Mouse (Mus musculus): ENCODE results near the gene Bptf.
"Not testable (repeated sequence)": the region's sequence is repeated elsewhere in the genome, so short reads cannot be mapped to it uniquely, and the experiment has no call there.

Gene Bptf

GRCm38 (mm10) chr11:107117789-107118188 is 14.1 kb downstream of the Bptf start:
- DNase-seq (ENCODE audit: low read depth in 2 of 2, low spot score in 2 of 2), result no peak

GRCm38 (mm10) chr11:107113881-107114557 is 17.9 kb downstream of the Bptf start:
- DNase-seq (ENCODE audit: low read depth in 2 of 2, low spot score in 2 of 2), result no peak

DNA sequence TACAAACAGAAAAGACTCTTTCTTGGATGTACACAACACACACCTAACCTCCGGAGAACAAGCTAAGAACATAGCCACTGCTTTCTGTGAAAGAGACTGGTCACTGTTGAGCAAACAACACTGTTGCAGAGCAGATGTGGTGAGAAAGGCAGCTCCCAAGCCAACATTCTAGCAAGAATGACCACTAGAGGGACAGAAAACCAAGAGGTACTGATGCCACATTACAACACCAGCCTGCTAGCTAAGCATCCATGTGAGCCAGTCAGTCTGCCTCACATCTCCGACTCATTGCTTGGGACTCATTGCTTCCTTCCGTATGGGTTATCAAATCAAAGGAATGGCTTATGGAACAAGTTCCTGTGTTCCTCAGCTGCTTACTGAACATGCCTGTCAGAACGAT is 18.8 kb downstream of the Bptf start:
- no peak for DNase-seq (ENCODE audit: low read depth in 2 of 2, low spot score in 2 of 2)

GRCm38 (mm10) chr11:107109669-107110068 is 22.3 kb downstream of the Bptf start:
- no peak for DNase-seq (ENCODE audit: low read depth in 2 of 2, low spot score in 2 of 2)

DNA sequence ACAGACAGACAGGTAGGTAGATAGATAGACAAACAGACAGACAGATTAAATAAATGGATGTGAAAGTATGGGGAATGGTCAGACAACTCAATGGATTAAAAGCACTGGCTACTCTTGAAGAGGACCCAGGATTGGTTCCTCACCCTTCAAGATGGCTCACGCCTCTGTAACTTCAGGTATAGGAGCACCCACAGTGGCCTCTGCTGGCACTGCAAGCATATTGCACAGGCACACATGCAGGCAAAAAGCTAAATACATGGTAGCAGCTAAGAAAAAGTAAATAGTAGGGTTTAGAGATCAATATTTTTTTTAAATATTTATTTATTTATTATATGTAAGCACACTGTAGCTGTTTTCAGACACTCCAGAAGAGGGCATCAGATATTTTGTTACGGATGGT is 23.0 kb downstream of the Bptf start:
- no peak for DNase-seq (ENCODE audit: low read depth in 2 of 2, low spot score in 2 of 2)

- DNase-seq (ENCODE audit: low read depth in 2 of 2, low spot score in 2 of 2), result no peak
Measured at GRCm38 (mm10) chr11:107107725-107108078, 24.2 kb downstream of the Bptf start.

GRCm38 (mm10) chr11:107106978-107107724 is 24.8 kb downstream of the Bptf start:
- DNase-seq (ENCODE audit: low read depth in 2 of 2, low spot score in 2 of 2), result no peak

DNA sequence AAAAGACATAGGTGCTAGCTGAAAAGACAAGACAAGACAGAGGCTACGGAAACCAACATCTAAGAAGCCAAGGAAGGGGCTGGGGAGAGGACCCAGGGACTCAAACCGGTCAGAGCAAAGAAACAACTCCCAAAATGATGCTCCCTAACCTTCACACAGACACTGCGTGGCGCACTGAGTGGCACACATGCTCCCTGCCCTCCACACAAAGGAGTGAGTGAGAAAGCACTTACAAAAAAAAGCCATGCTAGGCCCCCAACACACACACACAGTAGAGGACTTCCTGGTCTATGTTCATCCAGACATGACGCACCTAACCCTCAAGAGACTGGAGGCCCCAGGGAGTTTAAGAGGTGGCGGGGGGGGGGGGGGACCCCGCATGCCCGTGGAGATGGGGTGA is 25.5 kb downstream of the Bptf start:
- no peak for DNase-seq (ENCODE audit: low read depth in 2 of 2, low spot score in 2 of 2)

- DNase-seq (ENCODE audit: low read depth in 2 of 2, low spot score in 2 of 2), result peak; percentile 91 to 95
Measured at GRCm38 (mm10) chr11:107105227-107105626, 26.7 kb downstream of the Bptf start.

DNA sequence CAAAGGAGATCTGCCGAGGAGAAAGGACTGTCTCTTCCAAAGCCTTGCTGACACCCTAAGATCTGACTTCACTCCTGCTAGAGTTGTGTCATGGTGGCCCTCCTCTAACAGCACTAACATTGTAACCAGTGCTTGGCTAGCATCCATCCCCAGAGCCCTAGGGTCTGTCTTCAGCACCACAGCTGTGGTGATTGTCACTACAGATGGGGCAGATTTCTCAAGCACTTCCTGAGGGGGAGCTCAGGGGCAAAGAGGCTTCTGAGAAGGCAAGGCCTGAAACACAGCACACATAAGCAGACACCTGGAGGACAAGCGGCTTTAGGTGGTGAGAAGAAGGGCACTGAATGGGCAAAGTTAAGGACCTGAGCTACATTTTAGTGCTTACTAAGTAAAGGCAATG is 28.2 kb downstream of the Bptf start:
- DNase-seq (ENCODE audit: low read depth in 2 of 2, low spot score in 2 of 2), result no peak

GRCm38 (mm10) chr11:107103224-107103589 is 28.7 kb downstream of the Bptf start:
- no peak for DNase-seq (ENCODE audit: low read depth in 2 of 2, low spot score in 2 of 2)

DNA sequence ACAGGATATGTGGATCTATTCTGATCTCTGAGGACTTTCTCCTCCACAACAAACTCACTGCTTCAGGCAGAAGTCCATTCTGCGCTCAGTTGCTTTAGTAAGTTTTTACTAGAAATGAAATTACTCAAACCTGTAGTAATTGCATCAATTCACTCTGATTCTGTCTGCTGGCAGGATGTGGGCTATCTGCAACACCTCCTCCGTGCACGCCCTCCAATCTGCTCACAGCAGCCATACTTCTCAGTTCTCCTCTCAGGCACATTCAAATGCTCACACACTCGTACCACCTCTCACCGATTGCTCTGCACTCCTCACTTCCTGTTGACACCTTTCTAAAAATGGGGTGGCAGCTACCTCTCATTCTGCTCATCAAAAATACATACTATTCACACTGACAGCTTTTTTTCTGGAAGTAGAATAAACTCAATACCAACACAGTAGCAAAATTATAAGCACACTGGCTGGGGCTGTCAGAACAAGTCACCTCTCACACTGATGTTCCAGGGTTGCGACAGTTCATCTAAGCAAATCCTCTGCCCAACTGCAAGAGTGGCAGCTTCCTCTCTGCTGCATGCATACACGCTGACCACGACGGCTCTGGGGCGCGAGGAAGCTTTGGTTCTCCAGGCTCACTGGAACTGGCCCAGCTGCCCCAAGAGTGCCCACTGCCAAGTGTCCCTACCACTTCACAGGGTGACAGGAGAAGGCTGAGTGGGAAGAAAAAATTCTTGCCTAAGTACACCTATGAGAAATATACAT is 29.3 kb downstream of the Bptf start:
- DNase-seq (ENCODE audit: low read depth in 2 of 2, low spot score in 2 of 2), result peak; percentile 60 to 66

DNA sequence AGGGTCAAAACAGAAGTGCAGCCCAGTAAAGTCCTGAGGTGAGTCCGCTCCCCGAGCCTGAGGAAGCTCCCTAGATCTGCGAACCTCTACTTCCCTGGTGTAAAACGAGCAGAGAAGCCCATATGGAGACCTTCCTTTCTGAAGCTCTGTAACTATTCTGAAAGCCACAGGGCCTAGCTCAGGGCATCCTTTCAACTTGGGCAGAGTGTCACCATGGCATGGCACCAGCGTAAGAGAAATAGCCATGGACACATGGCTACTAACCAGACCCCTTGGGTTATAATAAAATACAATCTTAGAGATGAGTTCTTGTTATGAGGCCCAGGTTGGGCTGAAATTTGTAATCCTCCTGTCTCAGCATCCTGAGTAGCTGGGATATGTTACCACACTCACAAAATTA is 35.0 kb downstream of the Bptf start:
- no peak for DNase-seq (ENCODE audit: low read depth in 2 of 2, low spot score in 2 of 2)

DNA sequence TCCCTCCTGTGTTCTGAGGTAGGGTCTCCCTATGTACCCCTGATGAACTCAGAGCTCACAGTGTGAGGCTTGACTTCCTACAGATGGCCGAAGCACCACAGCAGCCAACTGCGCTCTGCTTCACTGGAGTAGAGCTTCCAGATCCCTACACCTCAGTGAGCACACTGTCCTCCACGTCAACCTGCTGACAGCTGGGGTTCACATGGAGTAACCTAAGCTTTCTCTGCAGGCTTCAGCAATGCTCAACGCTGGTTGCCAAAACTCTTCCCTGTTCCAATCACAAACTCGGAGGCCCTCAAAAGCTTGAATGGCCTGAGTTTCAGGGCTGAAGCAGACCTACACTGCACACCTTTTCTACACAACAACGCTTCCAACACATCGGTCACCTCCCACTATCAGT is 38.1 kb downstream of the Bptf start:
- no peak for DNase-seq (ENCODE audit: low read depth in 2 of 2, low spot score in 2 of 2)

- no peak for DNase-seq (ENCODE audit: low read depth in 2 of 2, low spot score in 2 of 2)
Measured at GRCm38 (mm10) chr11:107092637-107093036, 39.3 kb downstream of the Bptf start.

DNA sequence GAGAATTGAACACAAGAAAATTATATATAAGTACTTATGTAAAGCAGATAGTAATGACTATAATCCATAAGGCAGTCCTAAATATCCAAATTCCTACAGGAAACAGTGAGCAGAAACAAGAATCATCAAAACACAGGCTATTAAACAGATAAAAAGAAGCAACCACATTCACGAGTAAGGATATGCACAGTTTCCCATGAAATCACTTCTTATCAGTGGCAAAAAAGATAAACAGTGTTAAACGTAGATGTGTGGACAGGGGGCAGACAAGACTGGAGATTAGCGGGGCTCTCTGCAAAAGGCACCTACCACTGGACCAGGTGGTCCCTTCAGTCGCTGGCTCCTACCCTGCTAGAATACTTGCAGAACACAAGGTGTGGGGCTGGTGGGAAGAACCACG is 46.1 kb downstream of the Bptf start:
- no peak for DNase-seq (ENCODE audit: low read depth in 2 of 2, low spot score in 2 of 2)

- DNase-seq (ENCODE audit: low read depth in 2 of 2, low spot score in 2 of 2), result no peak
Measured at GRCm38 (mm10) chr11:107083480-107083879, 48.4 kb downstream of the Bptf start.

DNA sequence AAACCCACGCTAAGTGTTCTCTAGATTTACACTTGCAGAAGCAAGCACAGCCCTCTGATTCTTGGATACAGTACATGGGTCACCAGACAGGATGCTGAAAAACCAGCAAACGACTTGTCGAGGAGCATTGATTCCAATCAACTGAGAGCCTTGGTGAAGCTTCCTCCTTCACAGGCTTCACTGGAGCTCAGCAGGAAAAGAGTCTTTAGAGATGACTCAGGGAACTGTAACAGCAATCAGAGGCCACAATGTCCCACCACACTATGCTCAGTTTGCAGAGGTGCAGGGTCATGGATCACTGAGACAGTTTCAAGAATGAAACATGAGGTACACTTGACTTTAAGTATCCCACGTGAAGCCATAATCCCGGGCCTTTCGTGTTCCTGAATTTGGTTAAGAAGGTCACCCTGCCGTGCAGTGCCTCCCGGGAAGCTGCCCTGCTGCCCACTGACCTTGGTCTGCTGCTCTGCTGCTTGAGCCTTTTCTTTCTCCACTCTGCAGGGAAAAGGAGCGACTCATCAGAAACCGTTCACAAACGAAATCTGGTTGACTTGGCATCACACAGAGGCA is 66.6 kb downstream of the Bptf start:
- no peak for DNase-seq (ENCODE audit: low read depth in 2 of 2, low spot score in 2 of 2)

DNA sequence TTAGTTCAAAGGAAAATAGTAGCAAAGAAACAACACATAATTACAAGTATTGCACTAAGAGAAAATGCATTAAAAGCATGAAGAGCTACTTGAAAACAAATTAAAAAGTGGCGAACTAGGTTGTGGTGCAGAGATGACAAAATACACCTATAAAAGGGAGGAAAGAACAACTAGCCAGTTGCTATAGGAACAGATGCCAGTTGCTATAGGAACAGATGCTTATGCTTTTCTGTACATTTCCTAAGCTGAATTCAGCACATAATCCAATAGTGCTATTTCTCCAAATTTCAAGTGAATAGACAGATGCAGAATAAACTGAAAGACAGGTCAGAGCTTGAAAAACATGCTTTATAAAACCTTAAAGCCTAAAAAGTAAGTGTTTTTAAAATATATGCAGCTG is 67.3 kb downstream of the Bptf start:
- no peak for DNase-seq (ENCODE audit: low read depth in 2 of 2, low spot score in 2 of 2)

DNA sequence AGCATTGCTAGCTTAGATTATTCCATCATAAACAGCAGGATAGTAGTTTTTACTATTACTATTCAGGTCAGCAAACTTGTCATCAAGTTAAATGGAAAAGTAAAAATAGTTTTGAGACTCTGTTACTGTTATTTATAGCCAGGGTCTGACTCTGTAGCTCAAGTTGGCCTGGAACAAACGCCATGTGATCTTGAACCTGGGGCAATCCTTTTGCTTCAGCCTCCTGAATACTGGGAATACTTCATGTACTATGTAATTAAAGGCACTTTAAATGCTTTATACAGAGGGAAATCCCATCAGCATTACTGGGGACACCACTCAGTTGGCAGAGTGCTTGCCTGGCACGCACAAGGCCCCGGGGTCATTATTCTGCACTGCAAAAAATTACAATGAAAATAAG is 68.9 kb downstream of the Bptf start:
- DNase-seq (ENCODE audit: low read depth in 2 of 2, low spot score in 2 of 2), result no peak

DNA sequence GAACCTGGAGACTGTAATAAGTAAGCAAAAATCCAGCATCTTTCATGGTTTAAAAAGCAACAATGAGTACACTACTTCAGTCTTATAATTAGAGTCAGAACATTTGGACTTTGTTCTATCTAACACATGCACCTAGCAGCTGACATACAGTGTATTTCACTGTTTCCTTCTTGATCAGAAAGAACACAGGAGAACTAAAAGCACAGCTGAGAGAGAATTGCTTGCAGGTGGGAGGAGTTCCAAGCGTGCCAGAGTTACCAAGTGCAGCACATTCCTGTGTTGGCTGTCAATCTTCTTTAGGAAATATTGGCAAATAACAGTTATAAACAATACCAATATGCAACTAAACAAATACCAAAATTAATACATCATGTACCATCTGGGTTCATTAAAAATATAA is 71.0 kb downstream of the Bptf start:
- DNase-seq (ENCODE audit: low read depth in 2 of 2, low spot score in 2 of 2), result no peak

DNA sequence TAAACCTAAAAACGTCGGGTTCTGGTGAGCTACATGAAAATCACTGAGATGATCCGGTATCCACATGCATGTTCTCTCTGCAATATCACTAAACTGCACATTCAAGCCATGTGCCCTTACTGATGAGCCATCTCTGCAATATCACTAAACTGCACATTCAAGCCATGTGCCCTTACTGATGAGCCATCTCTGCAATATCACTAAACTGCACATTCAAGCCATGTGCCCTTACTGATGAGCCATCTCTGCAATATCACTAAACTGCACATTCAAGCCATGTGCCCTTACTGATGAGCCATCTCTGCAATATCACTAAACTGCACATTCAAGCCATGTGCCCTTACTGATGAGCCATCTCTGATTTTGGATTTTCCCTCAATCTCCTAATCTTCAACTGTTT is 72.3 kb downstream of the Bptf start:
- not testable (repeated sequence) for DNase-seq (ENCODE audit: low read depth in 2 of 2, low spot score in 2 of 2)

All from CD8-positive naive resting alpha-beta T cell, adult 2 months (primary cell).